Mouse (Mus musculus) large intestine, adult 2 months (tissue): Measurements from ENCODE around the gene Cenpu. TPM values are rescaled to one million over a fixed set of nuclear protein-coding genes. Genes with fewer than 3 reads are reported as not detected.
"Not testable (repeated sequence)": the region's sequence is repeated elsewhere in the genome, so short reads cannot be mapped to it uniquely, and the experiment has no call there.

Experiments
- DNase-seq: peaks from one replicate; pipeline ENCODE4 v3.0.0-alpha.2; 2012; ENCODE audit warnings: low read depth, low spot score
- WGBS: fragments of 180-500 bp; shearing (Covaris S2); methylation state at CpG from one replicate; pipeline ENCODE4 v1.1.7; 2018; 5-methylcytosine and 5-hydroxymethylcytosine counted together
- polyA plus RNA-seq: library from polyadenylated mRNA; depleted of rRNA; stranded (reverse); fragments of >200 nt; gene quantifications from 2 replicates; pipeline ENCODE4 v1.2.3, GENCODE M21; 2012

The Cenpu gene
- polyA plus RNA-seq, 1 experiment = 2.4 TPM

- 76% methylated on average over 11 of the region's 11 CpGs for WGBS
- DNase-seq = no peak
Measured at GRCm38 (mm10) chr8:46546431-46547176, 5.2 kb upstream of the Cenpu start.

- DNase-seq = no peak
- WGBS = 37% methylated on average over 4 of the region's 4 CpGs
Measured at GRCm38 (mm10) chr8:46547245-46547644, 4.6 kb upstream of the Cenpu start.

- DNase-seq = no peak
- 23% methylated on average over 8 of the region's 8 CpGs for WGBS
Measured at GRCm38 (mm10) chr8:46550058-46550457, 1.8 kb upstream of the Cenpu start.

GRCm38 (mm10) chr8:46551029-46551428 lies 799 bp upstream of the Cenpu start:
- WGBS = 41% methylated on average over 4 of the region's 4 CpGs
- DNase-seq = no peak

GRCm38 (mm10) chr8:46552441-46552765 lies 575 bp downstream of the Cenpu start:
- 1% methylated on average over 10 of the region's 10 CpGs for WGBS
- no peak for DNase-seq

GRCm38 (mm10) chr8:46559428-46559827 lies 7.6 kb downstream of the Cenpu start:
- WGBS = 82% methylated on average over 6 of the region's 6 CpGs

GRCm38 (mm10) chr8:46562333-46562732 lies 10.5 kb downstream of the Cenpu start:
- 78% methylated on average over 16 of the region's 16 CpGs for WGBS
- no peak for DNase-seq

More at GRCm38 (mm10) chr8:46559428-46559827, 7.6 kb downstream of the Cenpu start:
- DNase-seq = no peak

- WGBS = 64% methylated on average over 7 of the region's 7 CpGs
Measured at GRCm38 (mm10) chr8:46566914-46567529, 15.2 kb downstream of the Cenpu start.

GRCm38 (mm10) chr8:46567946-46568345 lies 16.1 kb downstream of the Cenpu start:
- no peak for DNase-seq

More at GRCm38 (mm10) chr8:46566914-46567529, 15.2 kb downstream of the Cenpu start:
- no peak for DNase-seq

GRCm38 (mm10) chr8:46568942-46569341 lies 17.1 kb downstream of the Cenpu start:
- 25% methylated on average over 2 of the region's 2 CpGs for WGBS
- DNase-seq = no peak

More at GRCm38 (mm10) chr8:46567946-46568345, 16.1 kb downstream of the Cenpu start:
- WGBS = 42% methylated on average over 8 of the region's 8 CpGs

GRCm38 (mm10) chr8:46569659-46570441 lies 18.0 kb downstream of the Cenpu start:
- DNase-seq = no peak
- WGBS = 31% methylated on average over 19 of the region's 19 CpGs

- 72% methylated on average over 13 of the region's 14 CpGs for WGBS
- DNase-seq = no peak
Measured at GRCm38 (mm10) chr8:46570673-46571072, 18.8 kb downstream of the Cenpu start.

- DNase-seq = no peak
- WGBS = 64% methylated on average over 2 of the region's 2 CpGs
Measured at GRCm38 (mm10) chr8:46573446-46573845, 21.6 kb downstream of the Cenpu start.

GRCm38 (mm10) chr8:46573964-46574363 lies 22.1 kb downstream of the Cenpu start:
- WGBS = 43% methylated on average over 2 of the region's 2 CpGs
- no peak for DNase-seq

GRCm38 (mm10) chr8:46578794-46579193 lies 27.0 kb downstream of the Cenpu start:
- no peak for DNase-seq
- 94% methylated on average over 9 of the region's 9 CpGs for WGBS

- WGBS = 83% methylated on average over 4 of the region's 4 CpGs
Measured at GRCm38 (mm10) chr8:46584328-46584727, 32.5 kb downstream of the Cenpu start.

GRCm38 (mm10) chr8:46585576-46585975 lies 33.7 kb downstream of the Cenpu start:
- WGBS = 65% methylated on average over 3 of the region's 3 CpGs
- DNase-seq = no peak

More at GRCm38 (mm10) chr8:46584328-46584727, 32.5 kb downstream of the Cenpu start:
- not testable (repeated sequence) for DNase-seq

GRCm38 (mm10) chr8:46587911-46588310 lies 36.1 kb downstream of the Cenpu start:
- no peak for DNase-seq
- WGBS = 83% methylated on average over 5 of the region's 5 CpGs

GRCm38 (mm10) chr8:46588663-46589062 lies 36.8 kb downstream of the Cenpu start:
- 96% methylated on average over 2 of the region's 2 CpGs for WGBS
- no peak for DNase-seq

- WGBS = 83% methylated on average over 8 of the region's 8 CpGs
- no peak for DNase-seq
Measured at GRCm38 (mm10) chr8:46593067-46593466, 41.2 kb downstream of the Cenpu start.
